Mouse (Mus musculus): ENCODE data around the gene Shc1. TPM values are rescaled to one million over a fixed set of nuclear protein-coding genes. Genes with fewer than 3 reads are reported as not detected.

Shc1 gene
- polyA plus RNA-seq (2015; fragmentation: Nextera tagmentation; extraction: Ambion mirVana) = 43.4 and 48.6 TPM in 2 replicates

DNA sequence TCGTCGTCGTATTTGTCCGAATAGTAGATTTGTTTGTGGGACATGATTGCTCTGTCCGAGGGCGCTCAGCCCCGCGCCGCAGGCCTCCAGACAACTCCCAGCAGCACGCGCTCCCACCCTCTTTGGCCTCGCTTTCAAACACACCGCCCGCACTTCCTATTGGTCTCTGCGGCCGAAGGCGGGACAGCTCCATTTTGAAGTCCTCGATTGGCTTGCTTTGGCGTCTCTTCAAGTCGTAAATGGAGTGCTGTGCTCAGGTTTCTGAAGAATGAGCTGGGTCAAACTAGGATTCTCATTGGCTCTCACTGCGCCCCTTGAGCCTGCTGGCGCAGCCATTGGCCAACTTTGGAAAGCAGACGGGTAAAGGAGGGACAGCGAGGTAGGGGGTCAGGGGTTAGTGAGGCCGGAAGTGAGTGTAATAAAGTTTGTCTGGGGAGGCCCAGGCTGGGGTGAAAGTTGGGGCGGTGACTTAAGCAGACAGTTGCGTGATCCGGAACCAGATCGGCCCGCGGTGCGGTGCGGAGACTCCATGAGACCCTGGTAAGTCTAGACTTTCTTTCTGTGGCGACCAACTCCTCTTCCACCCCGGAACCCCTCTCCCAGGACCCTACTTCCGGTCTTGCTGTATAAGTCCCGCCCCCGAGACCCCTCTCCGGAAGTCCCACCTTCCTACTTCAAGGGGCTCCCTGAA lies at the start of gene Shc1, which contains the start of gene Cks1b:
Gene Shc1, plus strand, starts transcription at position 274 of the 691 bp plus-strand sequence.
Gene Cks1b, minus strand, starts transcription at position 214 of the 691 bp plus-strand sequence.
- TF ChIP-seq CTCF (IDR thresholded peaks at IDR 0.05; ENCODE audit: low read depth) = no peak
- H3K4me3 ChIP-seq (ENCODE audit: low read depth, low read length) = peak within 1 kb of the TSS; percentile 76
- H3K27ac ChIP-seq (ENCODE audit: low read depth, low read length) = peak within 1 kb of the TSS; percentile 97
- peak within 1 kb of the TSS; percentile 83 for H3K9ac ChIP-seq (ENCODE audit: low read depth, low read length)
- no peaks in the 10 kb centered on the region for H3K27me3 ChIP-seq (replicated peaks; ENCODE audit: control insufficient read depth, insufficient read depth, low read length)
- peaks cover 9% of the 10 kb centered on the region for H3K4me1 ChIP-seq (replicated peaks; ENCODE audit: control insufficient read depth, insufficient read depth, low read length)
- peak; percentile 96 for ATAC-seq
- under 1% methylated on average over 39 of the region's 39 CpGs for WGBS
- peak within 1 kb of the TSS; percentile 86 for H3K4me2 ChIP-seq (replicated peaks; ENCODE audit: low read depth)
- H3K9me3 ChIP-seq (ENCODE audit: control insufficient read depth) = no peaks in the 10 kb centered on the region
- H3K36me3 ChIP-seq (ENCODE audit: control insufficient read depth, insufficient read depth) = peaks cover 28% of the 10 kb centered on the region

DNA sequence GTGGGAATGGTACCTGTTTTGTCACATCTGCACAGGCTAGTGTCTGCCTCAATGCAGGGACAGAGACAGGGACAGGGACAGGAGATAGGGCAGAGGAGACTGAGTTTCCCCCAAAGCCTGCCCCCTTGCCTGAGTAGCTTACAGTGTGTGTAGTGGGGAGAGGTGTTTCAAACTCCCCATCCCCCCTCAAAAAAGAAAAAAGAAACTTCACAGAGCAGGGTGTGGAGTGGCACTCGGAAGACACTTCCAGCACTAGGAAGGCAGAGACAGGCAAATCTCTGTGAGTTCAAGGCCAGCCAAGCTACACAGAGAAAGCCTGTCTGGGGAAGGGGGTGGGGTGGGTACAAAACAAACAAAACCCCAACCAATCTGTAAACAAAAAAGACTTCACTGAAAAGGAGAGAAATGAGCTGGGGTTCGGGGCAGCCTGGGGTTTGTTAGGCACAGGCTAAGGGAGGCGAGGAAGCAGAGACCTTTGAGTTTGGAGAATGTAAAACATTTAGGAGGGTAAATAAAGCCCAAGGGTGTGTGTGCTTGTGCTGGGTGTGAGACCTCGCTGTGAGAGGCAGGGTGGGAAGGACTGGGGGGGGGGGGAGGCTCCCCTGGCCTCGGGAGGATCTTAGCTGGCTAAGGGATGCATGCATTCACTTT lies 44.5 kb upstream of the Shc1 start:
- Histone ChIP-seq H3K4me2 (replicated peaks; ENCODE audit: low read depth) (no peak overlapping the region), H3K27me3 (replicated peaks; ENCODE audit: control insufficient read depth, insufficient read depth, low read length) (no peaks in the 10 kb centered on the region), H3K9me3 (ENCODE audit: control insufficient read depth) (no peaks in the 10 kb centered on the region), H3K36me3 (ENCODE audit: control insufficient read depth, insufficient read depth) (peaks cover 5% of the 10 kb centered on the region), H3K27ac (ENCODE audit: low read depth, low read length) (no peak overlapping the region), H3K4me1 (replicated peaks; ENCODE audit: control insufficient read depth, insufficient read depth, low read length) (peaks cover 6% of the 10 kb centered on the region; the same call in 1 of the 2 replicates), H3K9ac (ENCODE audit: low read depth, low read length) (no peak overlapping the region), H3K4me3 (ENCODE audit: low read depth, low read length) (no peak overlapping the region)
- WGBS = 35% methylated on average over 5 of the region's 5 CpGs
- no peak for TF ChIP-seq CTCF (IDR thresholded peaks at IDR 0.05; ENCODE audit: low read depth)
- ATAC-seq = no peak

DNA sequence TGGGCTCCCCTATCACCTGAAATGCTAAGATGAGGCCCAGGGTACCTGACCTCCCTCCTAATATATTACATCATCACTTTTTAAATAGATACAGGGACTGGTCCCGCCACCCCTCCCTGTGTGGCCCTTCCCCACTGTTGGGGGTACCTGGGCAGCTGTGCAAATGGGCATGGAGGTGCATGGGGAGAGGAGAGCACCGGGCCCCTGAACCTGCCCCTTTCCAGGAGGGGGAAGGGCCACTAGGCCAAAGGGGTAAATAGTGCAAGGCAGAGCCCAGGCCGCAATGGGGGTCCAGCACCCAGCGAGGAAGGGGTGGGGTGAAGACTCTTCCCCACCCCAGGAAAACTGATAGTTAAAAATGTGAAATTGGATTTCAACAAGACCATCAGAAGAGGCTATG lies 40.4 kb upstream of the Shc1 start:
- Histone ChIP-seq H3K4me1 (replicated peaks; ENCODE audit: control insufficient read depth, insufficient read depth, low read length) (peaks cover 9% of the 10 kb centered on the region; the same call in 1 of the 2 replicates), H3K27me3 (replicated peaks; ENCODE audit: control insufficient read depth, insufficient read depth, low read length) (no peaks in the 10 kb centered on the region), H3K27ac (ENCODE audit: low read depth, low read length) (no peak overlapping the region), H3K4me2 (replicated peaks; ENCODE audit: low read depth) (peak overlapping the region; percentile 68; the same call in 1 of the 2 replicates), H3K9ac (ENCODE audit: low read depth, low read length) (no peak overlapping the region), H3K36me3 (ENCODE audit: control insufficient read depth, insufficient read depth) (peaks cover 32% of the 10 kb centered on the region), H3K9me3 (ENCODE audit: control insufficient read depth) (no peaks in the 10 kb centered on the region), H3K4me3 (ENCODE audit: low read depth, low read length) (no peak overlapping the region)
- peak; percentile 2; the same call in 1 of the 2 replicates for ATAC-seq
- WGBS = 76% methylated on average over 4 of the region's 4 CpGs
- TF ChIP-seq CTCF (IDR thresholded peaks at IDR 0.05; ENCODE audit: low read depth) = no peak

DNA sequence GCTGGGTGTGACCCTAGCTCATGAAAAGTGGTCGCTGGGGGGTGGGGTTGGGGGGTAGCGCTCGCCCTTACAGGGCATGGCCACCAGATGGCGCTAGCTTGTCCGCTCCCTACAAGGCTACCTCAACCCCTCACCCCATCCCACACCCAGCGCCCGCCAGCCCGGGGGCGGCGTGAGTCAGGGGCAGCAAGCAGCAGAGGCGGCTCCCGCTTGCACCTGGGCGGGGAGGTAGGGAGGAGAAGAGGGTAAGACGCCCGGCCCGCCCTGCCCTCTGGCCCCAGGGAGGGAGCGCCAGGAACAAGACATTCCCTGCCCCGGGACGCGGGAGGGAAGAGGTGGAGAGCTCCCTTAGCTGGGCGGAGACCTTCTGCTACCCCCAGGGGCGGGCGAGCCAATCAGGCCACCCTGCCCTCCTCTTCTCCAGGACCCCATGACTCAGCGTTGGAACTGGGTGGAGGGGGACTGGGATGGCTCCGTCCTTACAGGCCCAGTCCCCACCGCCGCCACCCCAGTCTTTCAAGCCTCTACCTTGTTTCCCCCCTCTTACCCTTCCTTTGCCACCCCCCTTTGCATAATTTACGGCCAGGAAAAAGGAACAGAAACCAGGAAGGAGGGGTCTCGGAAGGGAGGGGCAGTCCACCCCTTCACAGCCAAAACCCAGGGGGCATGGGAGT lies 39.7 kb upstream of the Shc1 start:
- Histone ChIP-seq H3K9me3 (ENCODE audit: control insufficient read depth) (no peaks in the 10 kb centered on the region), H3K36me3 (ENCODE audit: control insufficient read depth, insufficient read depth) (peaks cover 33% of the 10 kb centered on the region), H3K4me2 (replicated peaks; ENCODE audit: low read depth) (peak overlapping the region; percentile 68), H3K4me3 (ENCODE audit: low read depth, low read length) (peak overlapping the region; percentile 45), H3K9ac (ENCODE audit: low read depth, low read length) (peak overlapping the region; percentile 22; the same call in 1 of the 2 replicates), H3K4me1 (replicated peaks; ENCODE audit: control insufficient read depth, insufficient read depth, low read length) (peaks cover 9% of the 10 kb centered on the region; the same call in 1 of the 2 replicates), H3K27ac (ENCODE audit: low read depth, low read length) (peak overlapping the region; percentile 62), H3K27me3 (replicated peaks; ENCODE audit: control insufficient read depth, insufficient read depth, low read length) (no peaks in the 10 kb centered on the region)
- WGBS = 4% methylated on average over 24 of the region's 29 CpGs
- peak; percentile 96 for TF ChIP-seq CTCF (IDR thresholded peaks at IDR 0.05; ENCODE audit: low read depth)
- ATAC-seq = peak; percentile 84

DNA sequence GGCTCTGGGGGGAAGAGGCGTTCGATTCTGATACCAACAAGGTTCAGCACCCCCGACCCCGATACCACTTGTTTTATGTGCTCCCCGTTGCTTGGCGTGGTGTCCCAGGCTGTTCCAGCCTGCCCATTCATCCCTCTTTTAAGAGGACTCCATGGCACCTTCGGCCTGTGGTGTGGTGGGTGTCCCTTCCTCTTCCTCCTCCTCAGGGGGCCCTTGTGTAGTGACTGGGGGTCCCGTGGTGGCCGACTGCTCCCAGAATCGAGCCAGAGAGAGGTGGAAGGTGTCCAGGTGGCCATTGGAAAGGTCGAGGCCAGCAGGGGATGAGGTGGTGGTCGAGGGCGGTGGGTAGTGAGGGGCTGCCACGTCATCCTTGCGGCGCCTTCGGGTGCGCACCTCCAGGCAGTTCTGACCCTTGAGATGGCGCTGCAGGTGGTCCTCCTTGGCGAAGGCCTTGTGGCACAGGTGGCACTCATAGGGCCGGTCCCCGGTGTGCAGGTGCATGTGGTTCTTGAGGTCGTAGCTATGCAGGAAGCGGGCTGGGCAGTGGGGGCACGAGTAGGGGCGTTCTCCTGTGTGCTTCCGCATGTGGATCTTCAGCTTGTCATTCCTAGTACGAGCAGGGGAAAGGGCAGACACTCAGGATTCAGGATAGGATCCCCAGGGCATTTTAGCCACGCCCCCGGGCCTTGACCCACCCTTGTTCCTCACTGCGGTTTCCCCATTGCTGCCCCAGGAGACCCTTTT lies 38.7 kb upstream of the Shc1 start:
- Histone ChIP-seq H3K27ac (ENCODE audit: low read depth, low read length) (0 out of 2 replicates have a peak overlapping the region, but pooled peaks have one; percentile 62), H3K9me3 (ENCODE audit: control insufficient read depth) (no peaks in the 10 kb centered on the region), H3K4me1 (replicated peaks; ENCODE audit: control insufficient read depth, insufficient read depth, low read length) (peaks cover 9% of the 10 kb centered on the region), H3K36me3 (ENCODE audit: control insufficient read depth, insufficient read depth) (peaks cover 41% of the 10 kb centered on the region), H3K27me3 (replicated peaks; ENCODE audit: control insufficient read depth, insufficient read depth, low read length) (no peaks in the 10 kb centered on the region), H3K4me2 (replicated peaks; ENCODE audit: low read depth) (no peak overlapping the region), H3K9ac (ENCODE audit: low read depth, low read length) (no peak overlapping the region), H3K4me3 (ENCODE audit: low read depth, low read length) (no peak overlapping the region)
- TF ChIP-seq CTCF (IDR thresholded peaks at IDR 0.05; ENCODE audit: low read depth) = no peak
- 84% methylated on average over 31 of the region's 31 CpGs for WGBS
- ATAC-seq = no peak
